In genomic region chr9:119067601-119068000, GRCm38 (mm10) we compare ENCODE assay signal across 8 mouse cellular contexts. TPM values are rescaled to one million over a fixed set of nuclear protein-coding genes. Genes with fewer than 3 reads are reported as not detected.
A peak's percentile ranks its signal among the peaks of the same experiment; 100 is the strongest.
DNase-seq lines count a peak whose midpoint lies in the region; ATAC-seq and TF ChIP-seq lines count a peak whose summit lies in the region.

No protein-coding gene starts in this region.

- no peak overlapping the region for H3K27ac ChIP-seq in cortical plate, adult 2 months (ENCODE audit: insufficient read depth, low read length)
- H3K27ac ChIP-seq in kidney, postnatal 0 days: no peak overlapping the region
- H3K27ac ChIP-seq in liver, embryonic 11.5 days (ENCODE audit: low read depth, low read length): no peak overlapping the region
- no peak overlapping the region for H3K27ac ChIP-seq in neural tube, embryonic 13.5 days (replicated peaks)

- no peaks in the 10 kb centered on the region for H3K36me3 ChIP-seq in kidney, postnatal 0 days (ENCODE audit: insufficient read depth, low read length)
- H3K36me3 ChIP-seq in liver, embryonic 11.5 days (ENCODE audit: control insufficient read depth, insufficient read depth, low read length): no peaks in the 10 kb centered on the region
- peaks cover 15% of the 10 kb centered on the region for H3K36me3 ChIP-seq in neural tube, embryonic 13.5 days

- intact Hi-C loops in gastrocnemius, postnatal 36 days (cut with DNase I): loop anchor here (1.0 to 5.0 kb wide), 3 partner anchors 40 to 465 kb away; no protein-coding TSS in a partner anchor

- H3K4me1 ChIP-seq in cortical plate, adult 2 months (ENCODE audit: control insufficient read depth, insufficient read depth, low read length): no peaks in the 10 kb centered on the region; the same call in 1 of the 2 replicates
- no peaks in the 10 kb centered on the region for H3K4me1 ChIP-seq in kidney, postnatal 0 days (replicated peaks; ENCODE audit: insufficient read depth, low read length)
- H3K4me1 ChIP-seq in liver, embryonic 11.5 days (replicated peaks; ENCODE audit: control insufficient read depth, insufficient read depth, low read length): no peaks in the 10 kb centered on the region
- H3K4me1 ChIP-seq in neural tube, embryonic 13.5 days (replicated peaks): no peaks in the 10 kb centered on the region

- H3K4me2 ChIP-seq in kidney, postnatal 0 days (ENCODE audit: low read length): no peak overlapping the region
- no peak overlapping the region for H3K4me2 ChIP-seq in liver, embryonic 11.5 days
- no peak overlapping the region for H3K4me2 ChIP-seq in neural tube, embryonic 13.5 days

- DNase-seq in 416B (ENCODE audit: low read depth): peak; percentile 75
- DNase-seq in adrenal gland, adult 18-20 months (ENCODE audit: low spot score in 2 of 2): peak; percentile 75 to 78
- peak; percentile 67 to 75 for DNase-seq in gastrocnemius, postnatal 36 days
- DNase-seq in kidney, postnatal 0 days (ENCODE audit: low spot score): peak; percentile 85
- peak; percentile 61 for DNase-seq in liver, embryonic 11.5 days (ENCODE audit: low spot score)
- DNase-seq in testis, postnatal 10 days (ENCODE audit: low spot score): peak; percentile 87

- no peak for TF ChIP-seq POLR2A in cortical plate, adult 2 months (IDR thresholded peaks at IDR 0.05; ENCODE audit: extremely low read depth, insufficient read depth, low read length)

- peak; percentile 95 for TF ChIP-seq CTCF in cortical plate, adult 2 months (IDR thresholded peaks at IDR 0.05; ENCODE audit: extremely low read depth, insufficient read depth, low read length)
- peak; percentile 94 for TF ChIP-seq CTCF in kidney, postnatal 0 days (IDR thresholded peaks at IDR 0.05; ENCODE audit: low read depth)

- WGBS in kidney, postnatal 0 days: 4% methylated on average over 6 of the region's 6 CpGs
- 8% methylated on average over 6 of the region's 6 CpGs for WGBS in liver, embryonic 11.5 days
- 4% methylated on average over 6 of the region's 6 CpGs for WGBS in neural tube, embryonic 13.5 days

- no peaks in the 10 kb centered on the region for H3K27me3 ChIP-seq in kidney, postnatal 0 days (ENCODE audit: insufficient read depth, low read length)
- H3K27me3 ChIP-seq in liver, embryonic 11.5 days (replicated peaks; ENCODE audit: control insufficient read depth, insufficient read depth, low read length): no peaks in the 10 kb centered on the region
- 0 out of 2 replicates have a peak, but pooled peaks cover 5% of the 10 kb centered on the region for H3K27me3 ChIP-seq in neural tube, embryonic 13.5 days

- no peak overlapping the region for H3K9ac ChIP-seq in kidney, postnatal 0 days (ENCODE audit: low read depth, low read length)
- H3K9ac ChIP-seq in liver, embryonic 11.5 days (ENCODE audit: low read depth, low read length): no peak overlapping the region
- 0 out of 2 replicates have a peak overlapping the region, but pooled peaks have one; percentile 34 for H3K9ac ChIP-seq in neural tube, embryonic 13.5 days

- no peak; the same call in 1 of the 2 replicates for ATAC-seq in kidney, postnatal 0 days (replicated peaks; ENCODE audit: low FRiP score, low read depth)
- no peak; the same call in 1 of the 2 replicates for ATAC-seq in liver, embryonic 11.5 days (replicated peaks; ENCODE audit: low FRiP score)
- 0 out of 2 replicates have a peak, but pooled peaks have one; percentile 26 for ATAC-seq in neural tube, embryonic 13.5 days (ENCODE audit: low read depth)

- no peaks in the 10 kb centered on the region for H3K9me3 ChIP-seq in kidney, postnatal 0 days (replicated peaks; ENCODE audit: low read length)
- H3K9me3 ChIP-seq in liver, embryonic 11.5 days (ENCODE audit: control insufficient read depth, low read length): no peaks in the 10 kb centered on the region
- no peaks in the 10 kb centered on the region for H3K9me3 ChIP-seq in neural tube, embryonic 13.5 days

- H3K4me3 ChIP-seq in cortical plate, adult 2 months (ENCODE audit: insufficient read depth, low read length): no peak overlapping the region
- no peak overlapping the region for H3K4me3 ChIP-seq in kidney, postnatal 0 days (replicated peaks; ENCODE audit: low read depth, low read length)
- H3K4me3 ChIP-seq in liver, embryonic 11.5 days (ENCODE audit: low read depth, low read length): no peak overlapping the region
- H3K4me3 ChIP-seq in neural tube, embryonic 13.5 days: no peak overlapping the region

RNA-seq across cellular contexts. Expression of gene Vill, which starts 15.0 kb away (rescaled TPM):
- 1 to 10 TPM; 1.6 to 1.7 TPM for total RNA-seq in adrenal gland, adult 18-20 months (2021)
- 15.1 and 19.4 TPM in 2 replicates for polyA plus RNA-seq in cortical plate, adult 2 months (2012; rRNA removed)
- total RNA-seq in gastrocnemius, postnatal 36 days (2021): under 1 TPM; 0.18 to 0.81 TPM
- polyA plus RNA-seq in kidney, postnatal 0 days (2015; fragmentation: Nextera tagmentation; extraction: Ambion mirVana): 38.8 and 41.8 TPM in 2 replicates
- 20.0 and 22.7 TPM in 2 replicates for polyA plus RNA-seq in liver, embryonic 11.5 days (2014; fragmentation: Nextera tagmentation; extraction: Ambion mirVana)
- polyA plus RNA-seq in neural tube, embryonic 13.5 days (2015; fragmentation: Nextera tagmentation; extraction: Ambion mirVana): 6.8 and 6.9 TPM in 2 replicates

RNA-seq across cellular contexts. Expression of gene Plcd1, which starts 25.7 kb away (rescaled TPM):
- 10 to 100 TPM in 1 of 2 experiments, 1 to 10 TPM in 1; 7.0 to 10.9 TPM for total RNA-seq in adrenal gland, adult 18-20 months (2021)
- polyA plus RNA-seq in cortical plate, adult 2 months (2012; rRNA removed): 21.7 and 24.2 TPM in 2 replicates
- 1 to 10 TPM; 8.2 to 9.0 TPM for total RNA-seq in gastrocnemius, postnatal 36 days (2021)
- polyA plus RNA-seq in kidney, postnatal 0 days (2015; fragmentation: Nextera tagmentation; extraction: Ambion mirVana): 17.3 and 17.8 TPM in 2 replicates
- polyA plus RNA-seq in liver, embryonic 11.5 days (2014; fragmentation: Nextera tagmentation; extraction: Ambion mirVana): 4.9 and 5.5 TPM in 2 replicates
- polyA plus RNA-seq in neural tube, embryonic 13.5 days (2015; fragmentation: Nextera tagmentation; extraction: Ambion mirVana): 25.0 and 25.6 TPM in 2 replicates

RNA-seq across cellular contexts. Expression of gene Dlec1, which starts 34.7 kb away (rescaled TPM):
- 1 to 10 TPM; 1.6 to 3.3 TPM for total RNA-seq in adrenal gland, adult 18-20 months (2021)
- 4.4 and 4.6 TPM in 2 replicates for polyA plus RNA-seq in cortical plate, adult 2 months (2012; rRNA removed)
- not detected for total RNA-seq in gastrocnemius, postnatal 36 days (2021)
- polyA plus RNA-seq in kidney, postnatal 0 days (2015; fragmentation: Nextera tagmentation; extraction: Ambion mirVana): 6.4 and 6.6 TPM in 2 replicates
- 0.14 and 0.34 TPM in 2 replicates for polyA plus RNA-seq in liver, embryonic 11.5 days (2014; fragmentation: Nextera tagmentation; extraction: Ambion mirVana)
- polyA plus RNA-seq in neural tube, embryonic 13.5 days (2015; fragmentation: Nextera tagmentation; extraction: Ambion mirVana): 0.55 and 1.1 TPM in 2 replicates
